Comparison of ENCODE assay signal across 16 mouse cellular contexts in the genomic region with DNA sequence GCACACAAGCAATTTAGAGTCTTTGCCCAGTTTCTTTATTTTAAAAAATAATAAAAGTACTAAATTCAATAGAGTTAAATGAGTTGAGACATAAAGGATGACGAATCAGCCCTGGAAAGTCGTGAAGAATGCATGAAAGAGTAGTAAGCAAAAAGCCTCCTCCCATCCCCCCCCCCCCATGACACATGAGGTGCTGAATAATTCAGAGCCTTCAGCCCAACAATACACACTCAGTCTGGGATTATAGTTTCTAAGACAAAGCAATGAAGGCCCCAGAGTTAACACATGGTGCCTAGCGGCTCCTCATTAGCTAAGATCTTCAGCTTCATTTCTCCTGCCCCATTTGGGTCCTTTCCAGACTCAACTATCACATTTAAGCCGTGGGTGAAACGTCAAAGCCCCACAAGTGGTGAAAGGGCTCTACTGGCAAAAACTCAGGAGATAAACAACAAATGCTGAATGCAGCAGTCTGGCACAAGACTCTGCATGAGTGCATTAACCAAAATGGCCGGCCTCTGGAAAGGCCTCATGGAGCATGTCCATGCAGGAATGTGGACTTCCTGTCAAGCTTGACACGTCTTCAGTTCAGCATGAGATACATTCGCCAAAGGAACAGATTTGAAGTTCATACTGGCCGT.
A peak's percentile ranks its signal among the peaks of the same experiment; 100 is the strongest.
DNase-seq lines count a peak whose midpoint lies in the region; ATAC-seq lines count a peak whose summit lies in the region.
"Had no signal": no experiment of that assay in that cellular context is flagged by ENCODE, and none has a peak within 500 bp of the region (broad histone marks: within the 10 kb centered on the region; RNA-seq: fewer than 3 reads in every experiment).

No protein-coding gene starts in this region.

- H3K27ac ChIP-seq in kidney, embryonic 15.5 days: no peak overlapping the region
- no peak overlapping the region; the same call in 1 of the 2 replicates for H3K27ac ChIP-seq in forebrain, embryonic 14.5 days (ENCODE audit: low read depth, low read length)
- no peak overlapping the region for H3K27ac ChIP-seq in heart, embryonic 11.5 days (ENCODE audit: low read depth, low read length)
- H3K27ac ChIP-seq: limb, embryonic 13.5 days; stomach, embryonic 15.5 days had no signal

- no peaks in the 10 kb centered on the region for H3K9me3 ChIP-seq in kidney, embryonic 15.5 days (replicated peaks)
- no peaks in the 10 kb centered on the region for H3K9me3 ChIP-seq in forebrain, embryonic 14.5 days (replicated peaks; ENCODE audit: control insufficient read depth, low read length)
- no peaks in the 10 kb centered on the region for H3K9me3 ChIP-seq in heart, embryonic 11.5 days (replicated peaks; ENCODE audit: control insufficient read depth, low read length)
- H3K9me3 ChIP-seq: limb, embryonic 13.5 days; stomach, embryonic 15.5 days had no signal

- no peaks in the 10 kb centered on the region for H3K36me3 ChIP-seq in kidney, embryonic 15.5 days
- no peaks in the 10 kb centered on the region for H3K36me3 ChIP-seq in forebrain, embryonic 14.5 days (ENCODE audit: control insufficient read depth, insufficient read depth, low read length)
- H3K36me3 ChIP-seq in heart, embryonic 11.5 days (ENCODE audit: control insufficient read depth, insufficient read depth, low read length): no peaks in the 10 kb centered on the region
- H3K36me3 ChIP-seq: limb, embryonic 13.5 days; stomach, embryonic 15.5 days had no signal

- H3K4me2 ChIP-seq in kidney, embryonic 15.5 days: no peak overlapping the region
- H3K4me2 ChIP-seq in forebrain, embryonic 14.5 days (ENCODE audit: low read length): no peak overlapping the region
- no peak overlapping the region for H3K4me2 ChIP-seq in heart, embryonic 11.5 days
- H3K4me2 ChIP-seq: limb, embryonic 13.5 days; lung, embryonic 14.5 days; stomach, embryonic 15.5 days had no signal

- no peaks in the 10 kb centered on the region for H3K27me3 ChIP-seq in kidney, embryonic 15.5 days
- H3K27me3 ChIP-seq in forebrain, embryonic 14.5 days (replicated peaks; ENCODE audit: control insufficient read depth, insufficient read depth, low read length): no peaks in the 10 kb centered on the region
- H3K27me3 ChIP-seq in heart, embryonic 11.5 days (ENCODE audit: control insufficient read depth, insufficient read depth, low read length): no peaks in the 10 kb centered on the region
- H3K27me3 ChIP-seq: limb, embryonic 13.5 days; stomach, embryonic 15.5 days had no signal

- no peak overlapping the region for H3K9ac ChIP-seq in kidney, embryonic 15.5 days
- H3K9ac ChIP-seq in forebrain, embryonic 14.5 days (ENCODE audit: low read length): no peak overlapping the region
- H3K9ac ChIP-seq in heart, embryonic 11.5 days (ENCODE audit: low read depth, low read length): no peak overlapping the region
- H3K9ac ChIP-seq: limb, embryonic 13.5 days; lung, embryonic 14.5 days; stomach, embryonic 15.5 days had no signal

- 72% methylated on average over 9 of the region's 9 CpGs for WGBS in kidney, embryonic 15.5 days
- WGBS in forebrain, embryonic 14.5 days: 21% methylated on average over 9 of the region's 9 CpGs
- 74% methylated on average over 9 of the region's 9 CpGs for WGBS in heart, embryonic 11.5 days (ENCODE audit: insufficient replicate concordance)

- no peak overlapping the region for H3K4me3 ChIP-seq in kidney, embryonic 15.5 days (replicated peaks)
- H3K4me3 ChIP-seq in forebrain, embryonic 14.5 days (ENCODE audit: low read depth, low read length): no peak overlapping the region
- H3K4me3 ChIP-seq in heart, embryonic 11.5 days (ENCODE audit: low read depth, low read length): no peak overlapping the region
- H3K4me3 ChIP-seq: limb, embryonic 13.5 days; stomach, embryonic 15.5 days had no signal

- no peaks in the 10 kb centered on the region for H3K4me1 ChIP-seq in kidney, embryonic 15.5 days
- peaks cover 7% of the 10 kb centered on the region; the same call in 1 of the 2 replicates for H3K4me1 ChIP-seq in forebrain, embryonic 14.5 days (ENCODE audit: control insufficient read depth, insufficient read depth, low read length)
- H3K4me1 ChIP-seq in heart, embryonic 11.5 days (ENCODE audit: control insufficient read depth, insufficient read depth, low read length): no peaks in the 10 kb centered on the region
- H3K4me1 ChIP-seq: stomach, embryonic 15.5 days had no signal

- peak; percentile 16 for DNase-seq in kidney, postnatal 10 days
- peak; percentile 16 for DNase-seq in brain, embryonic 18.5 days (ENCODE audit: low read depth, low spot score)
- peak; percentile 84 for DNase-seq in forebrain, embryonic 14.5 days (ENCODE audit: low spot score)
- peak; percentile 26 for DNase-seq in mesoderm, embryonic 11.5 days (ENCODE audit: low read depth, low spot score)
- DNase-seq in frontal cortex, postnatal 10 days (ENCODE audit: low spot score in 2 of 2): no peak
- no peak for DNase-seq in lung, postnatal 10 days
- DNase-seq: cerebellum, postnatal 14 days; gastrocnemius, postnatal 14 days; kidney, postnatal 25 days; lung, embryonic 14.5 days; thymus, postnatal 25 days had no signal

- no peak for ATAC-seq in kidney, embryonic 15.5 days (replicated peaks; ENCODE audit: low FRiP score)
- ATAC-seq in forebrain, embryonic 14.5 days: peak; percentile 97
- ATAC-seq in heart, embryonic 11.5 days (replicated peaks; ENCODE audit: insufficient number of reproducible peaks, low FRiP score, low TSS enrichment): no peak
- ATAC-seq: activated CD4-positive, CD25-positive, alpha-beta regulatory T cell, adult 4 months had no signal

Comparison
In these comparisons a context has a peak if more than half of its experiments do, and no peak if none do; other contexts are left out.
1. DNase-seq: peak in kidney, postnatal 10 days (single experiment), brain, embryonic 18.5 days (single experiment), forebrain, embryonic 14.5 days (single experiment) and mesoderm, embryonic 11.5 days (single experiment); none in frontal cortex, postnatal 10 days (0 of 2) and lung, postnatal 10 days (single experiment).